Mouse (Mus musculus) kidney, adult 18-20 months (tissue): Measurements from ENCODE around the gene Mrln.
"Not testable (repeated sequence)": the region's sequence is repeated elsewhere in the genome, so short reads cannot be mapped to it uniquely, and the experiment has no call there.

Source experiments
- DNase-seq: peaks from one replicate; pipeline ENCODE4 v3.0.0; 2021

Gene Mrln

GRCm38 (mm10) chr10:70195786-70196185 lies 8.7 kb upstream of the Mrln start:
- DNase-seq: peak; percentile 27

DNA sequence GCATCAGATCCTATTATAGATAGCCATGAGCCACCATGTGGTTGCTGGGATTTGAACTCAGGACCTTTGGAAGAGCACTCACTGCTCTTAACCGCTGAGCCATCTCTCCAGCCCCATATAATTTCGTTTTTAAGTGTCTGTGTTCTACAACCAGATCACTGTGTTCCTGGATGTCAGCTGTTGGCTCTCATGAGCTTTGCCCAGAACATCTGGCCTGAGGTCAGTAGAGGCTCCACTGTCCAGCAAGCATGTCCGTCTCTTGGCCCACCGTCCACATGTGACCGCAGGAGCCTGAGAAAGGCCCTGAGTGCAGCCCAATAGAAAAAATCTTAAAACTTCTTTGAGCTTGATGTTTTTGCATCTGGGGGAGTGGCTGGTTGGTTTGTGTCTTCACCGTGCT lies 7.8 kb upstream of the Mrln start:
- no peak for DNase-seq

- no peak for DNase-seq
Observed at GRCm38 (mm10) chr10:70197601-70198000, 6.9 kb upstream of the Mrln start.

GRCm38 (mm10) chr10:70198012-70198411 lies 6.5 kb upstream of the Mrln start:
- DNase-seq: no peak

- DNase-seq: no peak
Observed at GRCm38 (mm10) chr10:70198951-70199463, 5.5 kb upstream of the Mrln start.

- no peak for DNase-seq
Observed at GRCm38 (mm10) chr10:70199466-70200210, 4.8 kb upstream of the Mrln start.

DNA sequence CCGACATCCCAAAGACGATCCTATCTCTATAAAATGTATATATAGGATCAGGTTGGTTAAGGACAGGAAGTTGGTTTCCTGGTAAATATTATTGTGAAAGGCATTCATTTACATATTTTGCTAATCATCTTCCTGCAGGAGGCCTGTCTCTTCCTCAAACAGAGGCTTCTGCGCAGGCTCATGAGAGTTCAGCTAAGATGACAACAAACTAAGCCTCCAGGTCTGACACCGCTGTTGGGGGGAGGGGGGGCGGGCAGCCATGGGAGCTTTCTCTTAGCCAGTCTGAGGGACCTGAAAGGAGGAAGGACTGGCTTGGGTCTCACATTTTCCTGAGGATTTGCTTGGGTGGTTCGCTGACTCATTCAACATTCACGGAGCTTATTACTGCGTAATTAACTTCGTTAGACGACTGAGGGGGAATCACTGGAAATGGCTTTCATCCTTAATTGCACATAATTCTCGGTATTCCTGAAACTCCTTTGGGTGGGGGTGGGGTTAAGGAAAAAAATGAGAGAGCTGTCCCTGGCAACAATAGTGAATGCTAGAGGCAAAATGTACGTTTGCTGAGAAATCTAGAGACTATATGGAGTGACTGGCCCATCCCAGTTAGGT lies 3.5 kb upstream of the Mrln start:
- no peak for DNase-seq

DNA sequence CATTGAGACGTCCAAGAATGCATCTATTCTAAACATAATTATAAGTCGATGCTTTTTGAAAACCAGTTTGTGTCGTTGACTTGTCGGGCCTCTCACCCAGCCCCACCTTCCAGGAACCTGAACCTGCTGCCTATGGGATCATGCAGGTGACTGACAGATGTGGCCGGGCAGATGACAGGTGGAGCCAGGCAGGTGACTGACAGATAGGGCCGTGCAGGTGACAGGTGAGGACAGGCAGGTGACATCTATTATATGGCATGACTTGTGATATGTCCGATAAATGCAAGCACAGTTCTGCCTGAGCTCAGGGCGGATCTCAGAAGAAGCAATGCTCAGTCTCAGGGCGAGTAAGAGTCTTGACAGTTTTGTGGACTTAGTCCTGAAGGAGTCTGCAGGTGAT lies 6.8 kb downstream of the Mrln start:
- no peak for DNase-seq

- DNase-seq: peak; percentile 43
Observed at GRCm38 (mm10) chr10:70220971-70221370, 16.5 kb downstream of the Mrln start.

- DNase-seq: not testable (repeated sequence)
Observed at GRCm38 (mm10) chr10:70222231-70222630, 17.8 kb downstream of the Mrln start.

DNA sequence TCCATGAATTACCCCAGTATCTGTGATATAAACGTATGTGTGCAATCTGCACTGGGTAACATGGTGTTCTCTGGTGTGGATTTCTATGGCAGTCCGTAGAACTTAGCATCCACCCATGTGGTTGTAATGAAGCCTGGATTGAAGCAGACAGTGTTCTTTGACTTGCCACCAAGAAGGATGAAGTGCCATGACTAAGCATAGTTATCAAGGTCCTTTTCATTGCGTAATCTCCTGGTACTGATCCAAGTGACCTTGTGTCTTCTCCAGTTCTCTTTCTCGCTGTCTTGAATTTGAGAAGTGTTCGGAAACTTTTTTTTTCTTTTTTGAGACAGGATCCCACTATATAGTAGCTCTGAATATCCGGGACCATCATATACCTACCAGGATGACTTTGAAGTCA lies 20.1 kb downstream of the Mrln start:
- DNase-seq: peak; percentile 33

- DNase-seq: peak; percentile 27
Observed at GRCm38 (mm10) chr10:70225760-70226159, 21.3 kb downstream of the Mrln start.

DNA sequence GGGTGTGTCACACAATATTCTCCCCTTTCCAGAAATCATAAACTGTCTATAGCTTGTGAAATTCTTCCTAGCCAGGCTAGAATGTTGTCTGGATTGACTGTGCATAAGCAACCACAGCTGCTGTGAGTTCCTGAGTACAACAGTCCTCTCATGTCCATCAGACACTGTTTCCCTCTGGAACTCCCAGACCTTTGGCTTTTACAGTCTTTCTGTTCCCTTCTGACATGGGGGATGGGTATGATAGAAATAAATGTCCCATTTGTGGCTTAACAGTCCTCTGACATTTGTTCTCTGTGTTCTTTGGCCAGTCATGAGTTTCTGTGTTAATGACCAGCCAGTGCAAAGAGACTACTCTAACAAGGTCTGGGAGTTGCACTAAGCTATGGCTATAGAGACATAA lies 22.1 kb downstream of the Mrln start:
- no peak for DNase-seq

GRCm38 (mm10) chr10:70230352-70230751 lies 25.9 kb downstream of the Mrln start:
- no peak for DNase-seq

DNA sequence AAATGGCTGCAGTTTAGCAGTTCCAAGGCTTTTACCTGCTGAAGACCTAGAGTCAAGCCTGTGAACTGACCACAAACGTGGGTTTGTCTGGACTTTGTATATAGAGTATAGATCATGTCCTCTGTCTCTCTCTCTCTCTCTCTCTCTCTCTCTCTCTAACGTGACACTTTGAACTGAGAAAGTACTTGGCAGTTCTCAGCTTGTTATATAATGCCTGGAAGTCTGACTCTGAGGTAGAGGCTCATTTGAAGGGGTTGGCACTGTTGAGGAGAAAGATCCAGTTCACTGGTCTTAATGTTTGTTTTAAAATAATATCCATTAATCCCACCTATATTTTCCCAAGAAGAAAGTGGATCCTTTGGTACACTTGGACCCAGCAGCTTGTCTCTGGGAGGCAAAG lies 33.5 kb downstream of the Mrln start:
- DNase-seq: no peak

DNA sequence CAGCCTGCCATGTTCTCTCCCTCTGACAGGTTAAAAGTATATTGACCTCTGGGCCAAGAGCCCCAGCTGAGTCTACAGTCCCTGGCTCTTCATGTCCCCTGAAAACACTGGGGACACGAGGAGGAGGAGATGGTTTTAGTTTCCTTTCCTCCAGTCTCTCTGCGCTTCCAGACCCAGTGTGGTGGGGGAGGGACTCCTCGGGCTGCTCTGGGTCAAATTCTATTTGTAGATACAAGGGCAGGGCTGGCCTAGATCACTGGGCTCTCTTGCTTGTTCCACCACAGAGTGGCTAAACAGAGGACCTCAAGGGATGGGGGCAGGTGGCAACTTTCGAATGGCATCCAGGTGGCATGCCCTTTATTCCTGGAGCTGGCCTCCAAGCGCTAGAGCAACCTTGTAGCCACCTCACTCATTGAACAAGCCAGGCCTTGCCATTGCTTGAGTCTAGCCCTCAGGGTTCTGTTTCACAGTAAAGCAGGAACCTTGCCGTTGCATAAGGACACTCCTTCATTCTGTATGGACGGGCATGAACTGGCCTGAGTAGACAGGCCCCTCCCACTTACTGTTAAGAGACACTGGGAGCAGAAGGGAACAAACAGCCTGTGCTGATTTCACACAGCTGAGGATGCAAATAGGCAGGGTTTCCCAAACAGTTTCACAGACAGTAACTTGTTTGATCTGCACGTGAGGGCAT lies 38.4 kb downstream of the Mrln start:
- peak; percentile 49 for DNase-seq

GRCm38 (mm10) chr10:70244921-70245558 lies 40.6 kb downstream of the Mrln start, which contains the start of gene Slc16a9:
Slc16a9 (plus strand) TSS chr10:70245100.
- DNase-seq: peak; percentile 83

- no peak for DNase-seq
Observed at GRCm38 (mm10) chr10:70245559-70245945, 41.1 kb downstream of the Mrln start.

DNA sequence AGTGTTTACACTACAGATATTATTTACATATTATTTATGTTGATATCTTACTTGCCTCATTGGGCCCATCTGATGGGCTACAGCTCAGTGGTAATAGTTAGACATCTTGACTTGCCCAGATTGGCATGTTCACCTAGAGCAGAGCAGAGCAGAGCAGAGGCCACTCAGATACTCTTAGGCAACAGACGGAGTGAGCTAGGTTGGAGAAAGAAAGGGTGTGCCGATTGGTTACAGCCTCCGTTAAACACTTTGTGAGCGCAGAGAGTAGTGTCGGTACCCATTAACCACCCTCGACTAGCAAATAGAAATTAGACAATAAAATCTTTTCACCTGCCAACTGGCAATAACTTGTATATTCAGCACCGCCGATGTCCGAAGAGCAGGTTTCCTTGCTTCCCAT lies 41.6 kb downstream of the Mrln start:
- peak; percentile 62 for DNase-seq

DNA sequence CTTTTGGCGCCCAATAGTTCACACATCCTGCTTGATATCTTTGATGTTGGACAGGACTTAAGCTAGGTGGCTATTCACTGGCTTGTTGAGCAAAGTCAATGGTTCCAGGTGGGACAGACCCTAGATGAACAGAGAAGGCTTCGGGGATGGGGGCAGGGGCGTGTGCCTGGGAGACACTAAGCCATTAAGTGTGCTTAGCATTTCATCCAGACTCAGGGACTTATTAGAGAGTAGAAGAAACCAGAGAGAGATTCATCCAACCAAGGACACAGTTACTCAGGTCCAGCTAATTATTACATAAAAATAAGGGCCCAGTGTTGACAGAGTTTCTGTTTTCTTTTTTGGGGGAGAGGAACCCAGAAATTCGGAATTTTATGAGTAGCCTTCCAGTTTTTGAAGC lies 45.9 kb downstream of the Mrln start:
- no peak for DNase-seq

GRCm38 (mm10) chr10:70250766-70251165 lies 46.3 kb downstream of the Mrln start:
- no peak for DNase-seq

- no peak for DNase-seq
Observed at GRCm38 (mm10) chr10:70254666-70255065, 50.2 kb downstream of the Mrln start.

- no peak for DNase-seq
Observed at GRCm38 (mm10) chr10:70255601-70256210, 51.2 kb downstream of the Mrln start.
